Mouse (Mus musculus): Measurements from ENCODE around the gene Pibf1.

- no peak for TF ChIP-seq POLR2A (IDR thresholded peaks at IDR 0.05; ENCODE audit: low read depth, low read length)
- no peak for TF ChIP-seq CTCF (IDR thresholded peaks at IDR 0.05; ENCODE audit: borderline replicate concordance, insufficient read depth, low read length)
Observed at GRCm38 (mm10) chr14:99280825-99281433, 181.7 kb downstream of the Pibf1 start.

Data from embryonic fibroblast, embryonic 13.5 days (primary cell).